Mouse (Mus musculus) MEL-GATA-1-ER (cell line): ENCODE data around the gene Fbxw10.
A peak's percentile ranks its signal among the peaks of the same experiment; 100 is the strongest.

ENCODE experiments used
- DNase-seq: peaks from one replicate; pipeline ENCODE4 v3.0.0-alpha.2; 2012; ENCODE audit warnings: low read depth; ENCODE audit errors: extremely low read depth

The Fbxw10 gene

DNA sequence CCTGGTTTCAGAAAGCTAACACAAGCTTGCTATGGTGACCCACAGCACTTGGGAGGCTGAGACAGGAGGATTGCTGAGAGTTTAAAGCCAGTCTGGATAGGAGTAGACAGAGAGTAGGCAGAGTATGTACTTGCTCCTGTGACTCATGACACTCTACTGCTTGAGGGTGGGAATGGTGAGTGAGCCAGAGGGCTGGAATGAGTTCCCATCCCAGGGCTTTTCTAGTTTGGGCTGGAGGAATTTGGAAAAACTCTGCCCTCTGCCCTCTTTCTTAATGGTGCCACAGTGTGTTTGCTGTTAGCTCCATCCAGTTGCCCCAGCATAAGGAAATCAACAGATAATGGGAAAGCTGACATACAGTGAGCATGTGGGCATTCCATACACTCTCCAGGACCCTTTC lies 15.0 kb upstream of the Fbxw10 start:
- DNase-seq: no peak

- no peak for DNase-seq
Measured at GRCm38 (mm10) chr11:62844562-62844961, 2.3 kb upstream of the Fbxw10 start.

DNA sequence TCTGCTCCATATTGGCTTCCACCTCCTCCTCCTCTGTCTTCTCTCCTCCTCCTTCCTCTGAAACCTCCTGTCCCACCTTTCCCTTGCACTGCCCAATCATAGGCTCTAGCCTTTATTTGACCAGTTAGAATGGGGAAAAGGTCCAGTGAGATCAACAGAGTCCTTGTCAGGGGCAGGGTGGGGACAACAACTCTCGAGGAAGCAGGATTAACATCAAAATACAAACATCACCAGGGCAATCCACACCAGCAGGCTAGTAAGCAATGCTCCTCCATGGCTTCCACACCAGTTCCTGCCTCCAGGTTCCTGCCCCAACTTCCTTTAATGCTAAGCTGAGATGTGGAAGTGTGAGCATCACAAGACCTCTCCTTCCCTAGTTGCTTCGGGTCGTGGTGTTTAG lies 1.1 kb upstream of the Fbxw10 start:
- no peak for DNase-seq

DNA sequence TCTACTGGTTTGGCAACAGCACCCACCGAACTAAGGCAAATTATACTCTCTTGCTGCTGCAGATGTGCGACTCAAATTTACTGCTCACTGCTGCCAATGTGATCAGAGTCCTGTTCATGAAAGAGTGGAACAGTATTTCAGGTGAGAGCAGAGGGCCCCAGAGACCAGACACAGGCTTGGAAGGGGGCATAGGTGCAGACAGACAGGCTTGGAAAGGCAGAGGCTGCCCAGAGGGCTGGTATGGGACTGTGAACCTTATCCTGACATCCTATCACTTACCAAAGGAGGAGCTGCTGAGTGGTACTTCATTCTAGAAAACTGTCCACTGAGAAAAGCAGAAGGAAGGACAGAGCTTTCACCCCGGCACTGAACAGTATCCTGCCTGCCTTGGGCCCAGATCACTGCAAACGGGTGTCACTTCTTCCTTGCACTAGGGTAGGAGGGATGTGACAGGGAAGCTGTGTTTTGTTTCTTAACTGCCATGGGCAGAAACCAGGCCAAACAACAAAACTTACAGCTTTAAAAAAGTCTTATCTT lies 854 bp downstream of the Fbxw10 start:
- DNase-seq: no peak

DNA sequence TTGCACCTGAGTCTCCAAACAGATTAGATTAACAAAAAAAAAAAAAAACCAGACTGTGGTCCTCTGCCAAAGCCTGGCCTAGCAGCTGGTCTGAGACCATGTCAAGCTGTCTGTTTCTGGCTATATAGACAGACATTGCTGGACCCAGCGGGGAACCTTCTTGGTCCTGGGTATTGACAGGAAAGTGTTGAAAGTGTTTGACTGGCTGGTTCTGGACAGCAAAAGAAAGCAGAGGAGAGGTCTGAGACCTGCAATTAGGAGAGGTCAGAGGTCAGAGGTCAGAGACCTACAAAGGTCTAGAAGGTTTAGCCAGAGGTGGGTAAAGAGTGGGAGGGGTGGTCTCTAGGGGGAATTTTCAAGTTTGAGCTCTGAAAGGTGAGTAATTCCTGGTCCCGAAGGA lies 1.4 kb downstream of the Fbxw10 start:
- no peak for DNase-seq

- DNase-seq: no peak
Measured at GRCm38 (mm10) chr11:62851199-62851598, 4.3 kb downstream of the Fbxw10 start.

GRCm38 (mm10) chr11:62853334-62853733 lies 6.5 kb downstream of the Fbxw10 start:
- DNase-seq: no peak

- DNase-seq: no peak
Measured at GRCm38 (mm10) chr11:62865562-62865961, 18.7 kb downstream of the Fbxw10 start.

GRCm38 (mm10) chr11:62866685-62867084 lies 19.8 kb downstream of the Fbxw10 start:
- no peak for DNase-seq

- DNase-seq: no peak
Measured at GRCm38 (mm10) chr11:62869201-62869600, 22.3 kb downstream of the Fbxw10 start.

DNA sequence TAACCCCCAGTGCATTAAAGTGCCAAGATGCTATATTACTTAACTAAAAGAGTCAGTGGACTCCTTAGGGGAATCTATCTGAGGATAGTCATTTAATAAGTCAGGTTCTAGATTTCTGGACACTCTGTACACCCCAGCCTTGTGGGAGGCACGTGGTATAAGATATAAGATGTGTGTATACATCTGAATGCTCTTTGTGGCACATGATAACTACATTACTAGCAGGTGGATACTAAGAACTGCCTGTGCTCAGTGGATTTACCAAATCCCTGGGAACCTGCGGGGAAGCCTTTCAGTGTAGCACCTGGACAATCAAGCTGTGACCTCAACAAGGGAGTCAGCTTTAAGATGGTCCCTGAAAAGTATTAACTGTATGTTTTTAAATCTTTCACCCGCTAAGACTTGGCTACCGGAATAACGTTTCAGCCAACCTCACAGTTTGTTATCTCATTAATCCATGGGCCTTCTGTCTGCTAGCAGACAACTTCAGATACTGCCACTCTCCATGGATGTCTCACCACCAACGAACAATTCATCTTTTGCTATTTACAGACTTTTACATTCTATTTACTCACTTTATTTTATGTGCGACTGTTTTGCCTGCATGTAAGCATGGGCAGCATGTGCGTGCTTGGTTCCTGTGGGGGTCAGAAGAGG lies 23.0 kb downstream of the Fbxw10 start:
- DNase-seq: no peak

- DNase-seq: no peak
Measured at GRCm38 (mm10) chr11:62873479-62873878, 26.6 kb downstream of the Fbxw10 start.

GRCm38 (mm10) chr11:62875696-62876095 lies 28.8 kb downstream of the Fbxw10 start:
- DNase-seq: no peak

DNA sequence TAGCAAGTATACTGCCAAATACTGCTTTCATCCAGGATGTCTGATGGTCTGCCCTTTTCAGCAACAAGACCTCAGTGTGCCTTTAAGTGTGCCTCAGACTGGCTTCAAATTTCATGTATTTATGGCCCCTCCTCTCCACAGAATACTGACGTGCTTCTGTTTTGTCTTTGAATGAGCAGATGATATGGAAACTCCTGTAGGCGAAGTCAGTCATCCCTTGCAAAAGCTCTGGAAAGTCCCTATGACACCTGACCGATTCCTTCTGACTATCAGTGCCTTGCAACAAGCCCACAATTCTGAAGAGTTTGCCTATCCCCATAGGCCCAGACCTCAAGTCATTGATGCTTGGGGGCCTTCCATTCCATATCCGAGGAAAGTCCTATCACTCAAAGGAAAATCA lies 29.6 kb downstream of the Fbxw10 start:
- no peak for DNase-seq

- no peak for DNase-seq
Measured at GRCm38 (mm10) chr11:62877391-62877790, 30.5 kb downstream of the Fbxw10 start.

DNA sequence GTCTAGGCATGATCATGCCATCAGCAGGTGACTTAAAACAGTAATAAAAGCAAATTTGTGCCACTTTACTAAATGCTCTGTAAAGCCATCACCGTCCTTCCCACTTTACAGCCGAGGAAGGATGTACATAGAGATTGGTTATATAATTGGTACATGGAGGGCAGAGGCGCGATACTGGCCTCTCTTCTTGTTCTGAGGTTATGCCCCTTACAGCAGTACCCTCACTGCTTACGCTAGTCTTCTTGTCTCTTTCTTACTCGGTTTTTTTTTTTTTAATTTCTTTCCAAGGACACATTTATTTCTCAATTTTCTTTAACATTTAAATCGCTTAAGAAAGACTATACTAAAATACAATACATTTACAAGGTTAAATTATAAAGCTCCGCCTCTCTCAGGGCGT lies 31.9 kb downstream of the Fbxw10 start:
- no peak for DNase-seq

DNA sequence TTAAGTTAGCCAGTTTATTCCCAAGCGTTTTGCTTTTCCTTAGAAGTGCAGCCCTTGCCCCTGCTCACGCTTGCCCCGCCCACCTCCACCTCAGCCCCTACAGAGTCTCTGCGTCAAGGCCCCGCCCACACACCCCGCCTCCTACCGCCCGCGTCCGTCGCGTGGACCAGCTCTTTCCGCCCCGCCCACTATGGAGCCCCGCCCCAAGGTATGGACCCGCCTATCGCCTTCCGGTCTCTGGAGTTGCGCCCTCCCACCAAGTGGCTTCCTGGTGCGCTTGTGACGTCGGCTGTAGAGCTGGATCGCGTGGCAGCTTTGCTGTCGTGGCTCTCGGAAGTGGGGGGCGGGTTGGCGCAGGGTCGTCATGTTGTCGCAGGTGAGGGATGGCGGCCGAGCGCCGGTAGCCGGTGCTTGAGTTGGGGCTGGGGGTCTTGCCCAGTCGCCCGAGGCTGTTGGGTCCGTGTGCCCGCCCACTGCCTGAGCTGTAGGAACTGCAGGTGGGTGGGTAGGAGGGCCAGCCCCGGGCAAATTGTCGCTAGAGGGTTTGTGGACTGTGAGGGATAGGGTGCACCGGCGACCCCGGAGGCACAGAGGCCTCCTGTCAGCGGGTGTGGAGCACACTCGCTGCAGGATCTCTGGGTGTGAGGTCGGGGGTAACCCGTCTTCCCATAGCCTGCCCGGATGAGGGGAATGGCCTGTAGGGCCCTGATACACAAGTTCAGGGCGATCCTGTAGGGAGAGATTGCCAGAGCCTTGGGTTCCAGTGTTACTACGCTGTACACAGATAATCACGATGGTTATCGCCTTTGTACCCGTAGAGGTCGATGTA lies 32.6 kb downstream of the Fbxw10 start, which contains the start of gene Tvp23b:
Gene Tvp23b (plus strand): TSS at position 236 of the 829 bp plus-strand sequence.
- DNase-seq: peak; percentile 85

DNA sequence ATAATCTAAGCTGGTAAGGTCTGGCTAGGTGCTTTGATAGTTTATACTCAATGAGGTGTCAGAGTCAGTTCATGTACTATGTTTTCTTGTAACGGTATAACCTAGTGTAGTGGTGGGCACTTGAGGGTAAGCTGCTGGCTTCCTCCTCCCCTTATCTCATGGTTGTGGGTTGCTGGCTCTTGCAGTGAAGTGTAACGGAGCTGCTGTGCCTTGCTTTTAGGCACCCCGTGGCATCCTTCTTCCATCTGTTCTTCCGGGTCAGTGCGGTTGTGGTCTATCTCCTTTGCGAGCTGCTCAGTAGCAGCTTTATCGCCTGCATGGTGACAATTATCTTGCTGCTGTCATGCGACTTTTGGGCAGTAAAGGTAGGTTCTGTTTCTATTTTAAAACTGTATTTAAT lies 36.5 kb downstream of the Fbxw10 start:
- DNase-seq: no peak

DNA sequence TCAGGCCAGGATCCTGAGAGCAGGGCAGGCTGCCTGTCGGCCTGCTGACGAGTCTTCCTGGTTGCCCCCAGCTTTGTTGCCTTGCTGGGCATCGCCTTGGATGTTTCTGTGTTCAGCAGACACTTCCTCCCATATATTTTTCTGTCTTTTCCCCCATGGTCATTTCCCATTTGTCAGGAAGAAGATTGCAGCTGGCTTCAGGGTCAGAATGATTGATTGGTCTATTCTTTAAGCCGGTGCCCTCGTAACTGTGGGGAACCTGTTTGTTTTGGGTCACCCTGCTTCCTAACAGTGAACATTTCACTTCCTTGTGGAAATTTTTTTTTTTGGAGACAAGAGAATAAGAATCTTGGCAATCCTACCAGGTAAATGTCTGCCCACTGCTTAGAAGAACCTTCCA lies 38.5 kb downstream of the Fbxw10 start:
- DNase-seq: no peak

DNA sequence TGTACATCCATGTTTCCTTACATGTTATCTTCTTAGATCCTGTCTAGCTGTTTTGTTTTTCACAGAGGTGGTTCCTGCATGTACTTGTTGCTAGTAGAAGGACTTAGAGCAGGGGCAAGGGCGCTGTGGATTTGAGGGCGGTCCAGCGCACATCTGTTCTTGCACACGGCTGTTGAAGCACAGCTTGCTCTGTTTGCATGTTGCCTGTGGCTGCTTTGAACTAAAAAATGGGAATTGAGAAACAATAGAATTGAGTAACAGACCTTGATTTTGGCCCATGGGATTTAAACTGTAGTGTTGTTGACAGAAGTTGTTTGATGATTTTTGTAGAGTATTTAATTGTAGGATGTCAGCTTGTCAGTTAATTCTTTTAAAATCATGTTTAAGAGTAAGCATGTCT lies 43.9 kb downstream of the Fbxw10 start:
- DNase-seq: no peak

DNA sequence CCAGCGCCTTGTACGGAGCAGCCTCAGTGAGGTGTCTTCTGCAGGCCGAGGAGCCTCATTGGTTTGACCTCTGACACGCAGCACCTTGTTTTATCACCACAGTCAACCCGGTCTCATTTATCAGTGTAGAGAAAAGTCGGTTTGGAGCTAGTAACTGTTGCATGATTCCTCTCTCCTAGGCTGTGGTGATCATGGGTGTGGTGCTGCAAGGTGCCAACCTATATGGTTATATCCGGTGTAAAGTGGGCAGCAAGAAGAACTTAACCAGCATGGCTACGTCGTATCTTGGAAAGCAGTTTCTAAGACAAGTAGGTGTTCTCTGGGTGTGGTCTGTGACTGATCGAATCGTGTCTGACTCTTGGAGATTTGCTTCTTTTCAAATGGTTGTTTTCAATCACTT lies 44.9 kb downstream of the Fbxw10 start:
- DNase-seq: no peak

DNA sequence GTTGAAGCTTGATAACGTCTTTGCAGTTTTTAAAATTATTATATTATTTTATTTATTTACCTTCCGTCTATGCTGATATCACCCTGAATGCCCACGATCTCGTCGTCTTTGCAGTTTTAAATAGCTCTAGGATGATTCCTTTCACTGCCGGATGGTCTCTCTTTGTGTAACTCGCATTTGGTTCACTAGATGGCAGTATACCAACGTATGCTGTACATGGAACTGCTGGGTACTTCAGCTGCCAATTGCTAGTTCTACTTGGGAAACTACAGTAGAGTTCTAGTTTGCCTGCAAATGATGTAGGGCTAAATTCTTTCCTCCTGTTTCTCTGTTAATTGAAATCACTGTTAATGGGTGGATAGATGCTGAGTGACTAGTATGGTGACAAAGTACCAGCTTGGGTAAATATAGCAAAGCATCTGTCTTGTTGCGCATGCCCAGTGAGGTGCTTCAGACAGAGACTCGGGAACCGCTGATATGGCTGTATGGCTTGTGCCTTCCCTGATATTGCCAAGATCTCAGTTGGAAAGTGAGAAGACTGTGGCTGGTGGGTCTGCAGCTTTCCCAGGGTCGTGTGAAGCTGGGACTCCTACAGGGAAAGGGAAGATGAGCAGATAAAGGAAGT lies 54.9 kb downstream of the Fbxw10 start:
- peak; percentile 49 for DNase-seq
